Mouse (Mus musculus): ENCODE data around the gene Nr1i3.

Nr1i3 gene

DNA sequence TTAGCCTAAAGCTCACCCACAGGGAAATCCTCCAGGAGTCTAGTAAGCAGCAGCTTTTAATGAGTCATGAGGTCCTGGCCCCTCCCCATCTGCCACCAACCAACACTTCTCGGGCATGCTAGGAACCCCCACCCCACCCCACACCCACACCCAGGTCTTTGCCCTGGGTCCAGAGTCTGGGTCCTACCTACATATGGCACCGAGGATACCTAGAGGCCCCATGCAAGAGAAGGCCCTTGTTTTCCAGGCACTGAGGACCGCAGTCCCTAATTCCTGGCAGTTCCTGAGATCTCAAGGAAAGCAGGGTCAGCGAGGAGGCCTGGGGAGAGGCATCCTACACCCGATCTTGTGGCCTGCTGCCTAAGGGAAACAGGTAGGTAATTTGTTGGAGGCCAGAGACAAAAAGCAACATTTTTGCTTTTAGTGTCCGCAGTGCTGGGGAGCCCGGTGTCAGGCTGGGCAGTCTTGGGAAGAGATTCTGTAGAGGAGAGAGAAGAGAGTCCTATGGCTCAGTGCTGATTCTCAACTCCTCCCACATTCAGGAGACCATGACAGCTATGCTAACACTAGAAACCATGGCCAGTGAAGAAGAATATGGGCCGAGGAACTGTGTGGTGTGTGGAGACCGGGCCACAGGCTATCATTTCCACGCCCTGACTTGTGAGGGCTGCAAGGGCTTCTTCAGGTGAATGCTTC lies at the start of gene Nr1i3:
Gene Nr1i3 (plus strand): TSS at position 170 of the 696 bp plus-strand sequence.
- no peak for DNase-seq (ENCODE audit: low spot score in 2 of 2)

GRCm38 (mm10) chr1:171164258-171164657 lies 49.5 kb upstream of the Nr1i3 start:
- no peak for DNase-seq (ENCODE audit: low spot score in 2 of 2)

GRCm38 (mm10) chr1:171165629-171166345 lies 48.0 kb upstream of the Nr1i3 start:
- DNase-seq (ENCODE audit: low spot score in 2 of 2), result no peak

DNA sequence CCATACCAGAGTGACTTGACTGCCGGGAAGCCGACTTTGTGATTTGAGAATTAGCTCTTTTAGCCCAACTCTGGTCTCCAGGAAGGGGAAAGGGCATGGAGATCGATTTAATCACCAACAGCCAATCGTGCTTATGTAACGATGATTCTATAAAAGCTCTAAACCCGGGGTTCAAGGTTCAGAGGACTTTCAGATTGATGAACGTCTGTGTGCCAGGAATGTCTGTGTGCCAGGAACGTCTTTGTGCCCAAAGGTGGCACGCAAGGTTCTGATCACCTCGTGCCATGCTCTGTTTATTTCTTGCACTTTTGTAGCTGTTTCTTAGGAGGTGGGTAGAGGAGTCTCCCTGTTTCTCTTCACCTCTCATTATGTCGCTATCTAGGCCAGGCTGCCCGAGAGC lies 44.9 kb upstream of the Nr1i3 start:
- DNase-seq (ENCODE audit: low spot score in 2 of 2), result no peak

GRCm38 (mm10) chr1:171169913-171170312 lies 43.9 kb upstream of the Nr1i3 start:
- no peak for DNase-seq (ENCODE audit: low spot score in 2 of 2)

GRCm38 (mm10) chr1:171171138-171171537 lies 42.6 kb upstream of the Nr1i3 start:
- no peak for DNase-seq (ENCODE audit: low spot score in 2 of 2)

- no peak for DNase-seq (ENCODE audit: low spot score in 2 of 2)
Observed at GRCm38 (mm10) chr1:171172779-171173178, 41.0 kb upstream of the Nr1i3 start.

DNA sequence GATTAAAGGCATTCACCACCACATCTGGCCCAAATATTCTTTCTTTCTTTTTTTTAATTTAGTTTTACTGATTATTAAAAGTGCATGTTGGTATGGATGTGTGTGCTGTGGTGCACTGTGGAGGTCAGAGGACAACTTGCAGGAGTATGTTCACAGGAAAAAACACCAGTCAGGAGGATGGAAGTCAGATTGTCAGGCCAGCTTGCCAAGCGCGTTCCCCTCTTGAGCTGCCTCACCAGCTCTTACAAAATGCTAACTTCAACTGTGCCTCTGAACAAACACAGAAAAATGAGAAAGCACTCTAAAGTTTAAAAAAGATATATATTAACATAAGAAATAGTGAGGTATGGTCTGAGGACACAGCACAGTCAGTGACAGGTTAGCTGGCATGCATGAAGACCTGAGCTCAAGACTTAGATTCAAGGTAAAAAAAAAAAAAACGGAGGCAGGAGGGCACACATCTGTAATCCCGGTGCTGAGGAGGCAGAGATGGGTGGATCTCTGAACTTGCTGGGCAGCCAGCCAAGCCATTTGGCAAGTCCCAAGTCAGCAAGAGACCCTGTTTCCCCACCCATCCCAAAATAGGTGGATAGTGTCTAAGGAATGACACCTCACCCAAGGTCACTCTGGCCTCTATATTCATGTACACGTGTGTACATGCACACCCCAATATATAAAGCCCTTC lies 34.1 kb upstream of the Nr1i3 start:
- DNase-seq (ENCODE audit: low spot score in 2 of 2), result no peak

DNA sequence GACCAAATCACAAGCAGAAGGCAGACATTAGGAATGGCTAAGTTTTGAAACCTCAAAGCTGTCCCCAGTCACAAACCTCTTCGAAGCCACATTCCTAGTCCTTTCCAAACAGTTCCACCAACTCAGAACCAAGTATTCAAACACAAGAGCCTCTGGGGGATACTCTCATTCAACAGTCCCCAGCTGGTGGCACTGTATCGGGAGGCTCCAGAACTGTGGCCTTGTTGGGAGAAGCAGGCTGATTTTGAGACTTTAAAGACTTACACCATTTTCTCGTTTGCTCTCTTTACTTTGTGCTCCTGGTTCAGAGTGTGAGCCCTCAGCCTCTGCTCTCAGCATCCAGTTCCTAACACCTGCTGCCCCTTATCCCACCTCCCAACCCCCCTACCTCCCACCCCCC lies 30.7 kb upstream of the Nr1i3 start:
- no peak for DNase-seq (ENCODE audit: low spot score in 2 of 2)

- DNase-seq (ENCODE audit: low spot score in 2 of 2), result no peak
Observed at GRCm38 (mm10) chr1:171183620-171184019, 30.1 kb upstream of the Nr1i3 start.

DNA sequence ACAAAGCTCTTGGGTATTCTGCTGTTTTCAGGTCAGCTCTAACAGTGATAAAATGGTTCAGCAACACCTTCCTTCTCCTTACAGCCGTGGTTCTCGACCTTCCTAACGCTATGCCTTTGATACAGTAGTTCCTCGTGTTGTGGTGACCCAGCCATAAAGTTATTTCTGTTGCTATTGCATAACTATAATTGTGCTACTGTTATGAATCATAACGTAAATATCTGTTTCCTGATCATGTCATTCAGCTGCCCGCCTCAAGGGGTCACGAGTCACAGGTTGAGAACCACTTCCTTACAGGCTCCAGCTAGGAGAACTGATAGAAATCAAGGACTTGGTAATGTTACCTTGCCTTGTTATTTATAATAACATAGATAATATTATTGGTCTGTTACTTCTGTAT lies 29.5 kb upstream of the Nr1i3 start:
- peak in 1 of 2 experiments; percentile 60 for DNase-seq (ENCODE audit: low spot score in 2 of 2)

DNA sequence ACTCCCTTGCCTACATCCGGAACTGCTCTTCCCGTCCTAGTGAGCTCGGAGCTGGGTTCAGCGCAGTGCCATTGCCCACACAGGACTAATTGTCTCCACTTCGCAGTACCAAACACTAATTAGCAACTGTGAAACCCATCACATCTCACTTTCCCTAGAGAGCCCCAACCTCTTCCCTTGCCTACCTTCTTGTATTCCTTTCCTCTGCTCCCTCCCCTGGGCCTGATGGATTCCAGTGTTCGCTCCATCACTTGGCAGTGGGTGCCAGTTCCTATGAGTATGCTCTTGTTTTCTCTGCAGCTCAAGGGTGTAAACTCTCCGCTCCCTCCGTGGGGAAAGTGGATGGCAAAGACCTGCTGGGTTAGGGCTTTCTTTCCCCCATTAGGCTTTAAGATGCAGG lies 28.1 kb upstream of the Nr1i3 start:
- DNase-seq (ENCODE audit: low spot score in 2 of 2), result no peak

GRCm38 (mm10) chr1:171187851-171188700 lies 25.7 kb upstream of the Nr1i3 start:
- no peak for DNase-seq (ENCODE audit: low spot score in 2 of 2)

DNA sequence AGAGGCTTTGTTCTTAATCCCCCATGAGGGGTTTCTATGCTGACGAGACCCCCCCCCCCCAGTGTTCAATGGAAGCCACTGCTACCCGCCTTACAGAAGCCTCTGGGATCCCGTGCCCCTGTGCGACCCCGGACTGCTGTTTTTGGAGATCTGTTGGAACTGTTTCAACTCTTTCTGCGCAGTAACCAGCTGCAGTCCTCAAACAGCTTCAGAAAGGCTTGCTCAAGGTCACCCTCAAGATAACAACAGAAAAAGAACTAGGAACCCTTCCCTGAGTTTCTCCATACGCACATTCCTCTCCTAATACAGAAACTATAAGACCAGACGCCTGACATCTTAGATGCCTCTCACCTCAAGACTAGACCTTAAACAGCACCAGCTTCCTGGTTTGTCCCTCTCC lies 24.7 kb upstream of the Nr1i3 start:
- no peak for DNase-seq (ENCODE audit: low spot score in 2 of 2)

- DNase-seq (ENCODE audit: low spot score in 2 of 2), result no peak
Observed at GRCm38 (mm10) chr1:171189476-171190114, 24.2 kb upstream of the Nr1i3 start.

GRCm38 (mm10) chr1:171190832-171191231 lies 22.9 kb upstream of the Nr1i3 start:
- no peak for DNase-seq (ENCODE audit: low spot score in 2 of 2)

DNA sequence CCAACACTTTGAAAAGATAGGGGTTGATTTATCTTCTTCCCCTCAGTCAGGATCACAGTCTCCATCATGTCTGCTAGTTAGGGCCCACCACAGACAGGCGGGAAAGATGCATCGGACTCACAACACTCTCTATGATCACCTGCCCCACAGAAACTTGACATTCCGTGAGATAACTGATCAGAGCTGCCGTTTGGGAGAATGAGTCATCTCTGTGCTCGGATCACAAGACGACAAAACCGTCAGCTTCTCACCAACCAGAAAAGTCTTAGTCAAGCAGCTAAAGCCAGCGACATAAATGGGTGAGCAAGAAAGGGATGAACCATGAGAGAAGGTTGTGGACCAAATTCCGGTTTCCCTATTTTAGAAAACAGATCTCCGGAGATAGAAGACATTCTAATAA lies 21.5 kb upstream of the Nr1i3 start:
- DNase-seq (ENCODE audit: low spot score in 2 of 2), result no peak

DNA sequence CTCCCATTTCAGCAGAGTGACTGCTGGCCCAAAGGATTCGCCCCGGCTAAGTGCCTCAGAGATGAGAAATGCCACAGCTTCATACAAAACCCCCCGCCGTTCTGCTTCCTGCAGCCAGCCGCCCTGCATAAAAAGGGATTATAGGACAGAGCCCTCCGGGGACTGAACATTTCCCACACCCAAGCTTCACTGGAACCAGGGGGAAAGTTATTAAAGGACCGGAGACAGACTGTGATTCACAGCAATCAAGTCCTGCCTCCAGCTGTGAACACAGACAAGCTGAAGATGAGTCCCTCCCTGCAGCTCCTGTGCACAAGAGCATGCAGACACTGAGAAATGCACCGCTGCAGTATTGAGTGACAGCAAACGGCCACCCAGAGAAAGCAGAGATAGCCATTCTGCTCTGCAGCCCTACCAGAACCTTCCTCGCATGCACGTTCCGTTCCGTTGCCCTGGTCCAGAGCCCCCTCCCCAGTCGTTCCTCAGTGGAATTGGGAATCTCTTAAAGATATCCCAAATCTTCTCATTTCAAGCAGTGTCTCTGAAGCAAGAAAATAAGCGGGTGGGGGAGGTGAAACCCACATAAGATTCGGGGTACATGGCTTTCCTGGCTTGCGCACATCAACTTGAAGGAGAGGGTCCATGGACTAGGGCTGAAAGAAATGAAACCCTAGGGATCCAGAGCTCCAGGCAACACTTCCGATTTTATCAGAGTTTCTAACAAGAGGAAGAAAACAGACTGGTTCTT lies 20.5 kb upstream of the Nr1i3 start:
- no peak for DNase-seq (ENCODE audit: low spot score in 2 of 2)

DNA sequence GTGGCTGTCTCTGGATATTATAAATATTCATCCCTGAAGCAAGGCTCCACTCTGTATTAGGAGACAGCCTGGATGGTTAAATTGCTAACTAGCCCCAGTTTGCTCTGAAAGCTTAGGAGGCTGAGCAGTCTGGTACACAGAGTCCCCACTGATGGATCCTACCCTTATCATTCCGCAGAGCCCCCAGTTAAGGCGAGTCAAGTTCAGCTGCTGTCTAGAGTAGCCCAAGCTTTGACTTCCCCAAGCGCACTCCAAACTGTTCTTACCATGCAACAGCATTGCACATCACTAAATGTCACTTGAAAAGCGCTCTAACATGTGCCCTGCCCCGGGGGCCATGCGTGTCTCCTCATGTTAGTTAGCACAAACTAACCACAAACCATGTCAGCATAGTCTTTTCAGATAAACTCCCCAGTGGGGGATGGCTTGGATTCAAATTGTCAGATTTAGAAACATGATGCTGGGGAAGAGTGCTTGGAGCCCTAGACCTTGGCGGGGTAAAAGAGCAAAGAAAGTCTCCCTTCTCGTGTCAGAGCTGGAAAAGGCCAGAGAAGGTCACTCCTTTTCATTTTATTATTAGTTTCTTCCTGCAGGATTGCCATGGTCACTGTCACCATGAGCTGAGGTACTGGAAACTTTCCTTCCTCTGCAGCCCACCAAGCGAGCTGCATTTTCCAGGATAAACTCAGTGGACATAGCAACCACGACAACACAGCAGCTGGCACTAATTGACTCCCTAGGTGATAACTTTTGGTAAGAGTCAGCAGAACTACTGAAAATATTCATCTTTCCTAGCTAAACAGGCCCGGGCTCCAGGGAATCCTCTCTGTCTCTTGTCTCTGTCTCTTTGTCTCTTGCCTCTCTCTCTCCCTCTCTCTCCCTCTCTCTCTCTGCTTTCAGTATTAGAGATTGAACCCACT lies 19.6 kb upstream of the Nr1i3 start:
- DNase-seq (ENCODE audit: low spot score in 2 of 2), result no peak

Data from spleen, postnatal 10 days (tissue).